Mouse (Mus musculus): ENCODE measurements around the gene Zbtb8os. TPM values are rescaled to one million over a fixed set of nuclear protein-coding genes. Genes with fewer than 3 reads are reported as not detected.

The Zbtb8os gene
- polyA plus RNA-seq (2015; fragmentation: Illumina TruSeq; extraction: RNeasy Lipid Tissue Mini Kit (QIAGEN cat#74804); ENCODE audit: low read depth, low replicate concordance): 37.3 TPM

DNA sequence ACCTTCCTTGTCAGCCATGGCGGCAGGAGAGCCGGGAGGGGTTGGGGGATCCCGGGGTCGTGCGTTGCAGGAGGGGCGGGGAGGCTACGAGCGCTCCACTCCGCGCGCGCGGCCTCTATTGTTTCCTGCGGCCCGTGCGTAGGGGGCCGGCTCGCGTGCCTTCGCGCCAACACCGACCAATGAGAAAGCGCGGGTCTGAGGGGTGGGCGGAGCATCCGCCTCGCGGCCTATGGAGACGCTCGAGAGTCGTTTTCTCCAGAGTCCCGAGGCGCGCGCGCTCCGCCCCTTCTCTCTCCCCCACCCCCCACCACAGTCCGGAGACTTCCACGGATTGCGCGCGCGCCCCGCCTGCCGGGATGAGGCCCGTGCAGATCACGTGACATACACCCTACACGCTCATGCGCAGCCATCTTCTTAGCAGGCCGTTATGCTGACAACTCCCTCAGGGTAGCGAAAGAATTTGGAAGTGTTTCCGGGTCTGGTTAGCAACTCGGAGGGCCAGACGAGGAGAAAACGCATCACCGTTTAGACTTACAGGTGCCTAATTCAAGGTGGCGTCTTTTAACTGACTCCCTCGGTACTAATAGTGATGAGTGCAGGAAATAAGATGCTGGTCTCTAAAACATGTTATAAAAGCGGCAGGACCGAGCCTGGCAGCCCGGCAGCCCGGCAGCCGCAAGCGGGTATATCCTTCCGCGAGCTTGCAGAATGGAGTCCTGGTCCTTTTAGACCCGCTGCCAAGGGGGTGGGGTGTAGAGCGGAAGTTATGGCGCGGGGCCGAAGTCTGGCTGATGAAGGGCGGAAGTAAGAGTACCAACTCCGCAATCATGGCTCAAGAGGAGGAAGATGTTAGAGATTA, at the start of gene Zbtb8os, which contains the start of gene Rbbp4:
Gene Zbtb8os, plus strand, starts transcription at position 480 of the 859 bp plus-strand sequence.
Gene Rbbp4, minus strand, starts transcription at position 155 of the 859 bp plus-strand sequence.

DNA sequence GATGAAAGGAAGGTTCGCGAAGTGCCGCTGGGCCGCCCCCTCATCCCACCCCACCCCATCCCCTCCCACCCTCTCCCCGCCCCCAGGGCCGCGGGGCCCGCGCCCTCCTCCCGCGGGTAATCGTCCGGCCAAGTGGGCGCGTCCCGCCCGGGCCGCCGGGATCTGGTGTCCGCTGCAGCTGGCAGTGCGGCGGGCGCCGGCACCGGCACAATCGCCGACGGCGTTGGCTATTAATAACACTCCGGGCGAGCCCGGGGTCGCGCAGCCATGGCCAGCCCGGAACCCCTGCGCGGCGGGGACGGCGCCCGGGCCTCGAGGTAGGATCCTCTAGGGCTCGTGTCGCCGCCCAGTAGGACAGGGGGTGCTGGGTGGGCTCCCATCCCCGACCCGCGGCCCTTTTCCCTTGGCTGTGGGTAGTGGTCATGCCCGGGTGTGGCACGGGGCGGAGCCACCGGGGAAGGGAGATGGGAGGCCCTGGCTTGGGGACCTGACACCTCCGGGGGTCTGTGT, 48.0 kb upstream of the Zbtb8os start, which contains the start of gene Sync:
Gene Sync, plus strand, starts transcription at position 146 of the 510 bp plus-strand sequence.

DNA sequence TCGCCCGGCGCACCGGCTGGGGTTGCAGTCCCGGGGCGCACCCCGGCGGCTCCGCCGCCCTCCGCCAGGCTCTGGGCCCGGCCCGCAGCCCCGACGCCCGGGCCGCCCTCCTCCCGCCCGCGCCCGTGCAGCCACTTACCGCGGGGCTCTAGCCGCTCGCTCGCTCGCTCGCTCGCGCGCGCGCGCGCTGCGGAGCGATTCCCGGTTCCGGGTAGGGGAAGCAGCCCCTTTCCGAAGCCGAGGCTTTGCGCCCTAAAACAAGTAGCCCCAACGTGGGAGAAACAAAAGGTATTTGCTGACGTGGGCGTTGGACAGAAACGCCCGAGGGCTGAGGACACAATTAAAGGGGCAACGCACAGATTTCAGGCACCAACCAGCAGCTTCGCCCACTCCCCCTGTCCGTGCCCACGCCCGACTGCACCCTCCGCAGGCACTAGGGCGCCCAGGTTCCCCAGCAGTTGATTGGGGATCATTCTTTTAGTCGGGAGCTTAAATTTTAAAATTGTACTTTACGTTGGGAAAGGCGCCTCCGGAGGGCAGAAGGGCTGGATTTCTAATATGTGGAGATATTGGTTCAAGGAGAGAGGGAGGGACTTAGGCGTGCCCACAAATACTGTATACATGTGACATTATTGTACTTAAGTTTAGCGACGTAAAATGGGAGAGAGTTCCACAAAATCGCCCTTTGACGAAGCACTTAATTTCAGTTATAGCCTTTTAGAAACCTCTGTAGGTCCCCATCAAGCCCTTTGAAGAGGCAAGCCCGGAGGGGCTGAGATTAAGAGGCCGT, 42.3 kb downstream of the Zbtb8os start, which contains the start of gene Zbtb8a:
Gene Zbtb8a, minus strand, starts transcription at position 516 of the 790 bp plus-strand sequence.

Other genes with a start within 250 kb of the Zbtb8os start
- not detected for gene Tmem54, start 230.1 kb upstream of the Zbtb8os start, polyA plus RNA-seq (2015; fragmentation: Illumina TruSeq; extraction: RNeasy Lipid Tissue Mini Kit (QIAGEN cat#74804); ENCODE audit: low read depth, low replicate concordance)
- gene Hpca, start 213.7 kb upstream of the Zbtb8os start, polyA plus RNA-seq (2015; fragmentation: Illumina TruSeq; extraction: RNeasy Lipid Tissue Mini Kit (QIAGEN cat#74804); ENCODE audit: low read depth, low replicate concordance): 1,134 TPM
- 73.9 TPM for gene Fndc5, start 198.7 kb upstream of the Zbtb8os start, polyA plus RNA-seq (2015; fragmentation: Illumina TruSeq; extraction: RNeasy Lipid Tissue Mini Kit (QIAGEN cat#74804); ENCODE audit: low read depth, low replicate concordance)
- gene S100pbp, start 146.0 kb upstream of the Zbtb8os start, polyA plus RNA-seq (2015; fragmentation: Illumina TruSeq; extraction: RNeasy Lipid Tissue Mini Kit (QIAGEN cat#74804); ENCODE audit: low read depth, low replicate concordance): 30.1 TPM
- gene Yars, start 145.9 kb upstream of the Zbtb8os start, polyA plus RNA-seq (2015; fragmentation: Illumina TruSeq; extraction: RNeasy Lipid Tissue Mini Kit (QIAGEN cat#74804); ENCODE audit: low read depth, low replicate concordance): 88.2 TPM
- 7.9 TPM for gene C77080, start 74.3 kb upstream of the Zbtb8os start, polyA plus RNA-seq (2015; fragmentation: Illumina TruSeq; extraction: RNeasy Lipid Tissue Mini Kit (QIAGEN cat#74804); ENCODE audit: low read depth, low replicate concordance)
- gene Sync, start 48.1 kb upstream of the Zbtb8os start, polyA plus RNA-seq (2015; fragmentation: Illumina TruSeq; extraction: RNeasy Lipid Tissue Mini Kit (QIAGEN cat#74804); ENCODE audit: low read depth, low replicate concordance): 1.3 TPM
- 91.6 TPM for gene Rbbp4, start 325 bp upstream of the Zbtb8os start, polyA plus RNA-seq (2015; fragmentation: Illumina TruSeq; extraction: RNeasy Lipid Tissue Mini Kit (QIAGEN cat#74804); ENCODE audit: low read depth, low replicate concordance)
- gene Zbtb8a, start 42.4 kb downstream of the Zbtb8os start, polyA plus RNA-seq (2015; fragmentation: Illumina TruSeq; extraction: RNeasy Lipid Tissue Mini Kit (QIAGEN cat#74804); ENCODE audit: low read depth, low replicate concordance): 6.8 TPM
- 3.6 TPM for gene Zbtb8b, start 105.2 kb downstream of the Zbtb8os start, polyA plus RNA-seq (2015; fragmentation: Illumina TruSeq; extraction: RNeasy Lipid Tissue Mini Kit (QIAGEN cat#74804); ENCODE audit: low read depth, low replicate concordance)
- gene Bsdc1, start 125.9 kb downstream of the Zbtb8os start, polyA plus RNA-seq (2015; fragmentation: Illumina TruSeq; extraction: RNeasy Lipid Tissue Mini Kit (QIAGEN cat#74804); ENCODE audit: low read depth, low replicate concordance): 50.2 TPM
- not detected for gene Tssk3, start 155.3 kb downstream of the Zbtb8os start, polyA plus RNA-seq (2015; fragmentation: Illumina TruSeq; extraction: RNeasy Lipid Tissue Mini Kit (QIAGEN cat#74804); ENCODE audit: low read depth, low replicate concordance)
- not detected for gene Fam229a, start 155.5 kb downstream of the Zbtb8os start, polyA plus RNA-seq (2015; fragmentation: Illumina TruSeq; extraction: RNeasy Lipid Tissue Mini Kit (QIAGEN cat#74804); ENCODE audit: low read depth, low replicate concordance)
- 72.9 TPM for gene Marcksl1, start 177.9 kb downstream of the Zbtb8os start, polyA plus RNA-seq (2015; fragmentation: Illumina TruSeq; extraction: RNeasy Lipid Tissue Mini Kit (QIAGEN cat#74804); ENCODE audit: low read depth, low replicate concordance)
- gene Hdac1, start 207.0 kb downstream of the Zbtb8os start, polyA plus RNA-seq (2015; fragmentation: Illumina TruSeq; extraction: RNeasy Lipid Tissue Mini Kit (QIAGEN cat#74804); ENCODE audit: low read depth, low replicate concordance): 38.9 TPM
- gene Lck, start 237.9 kb downstream of the Zbtb8os start, polyA plus RNA-seq (2015; fragmentation: Illumina TruSeq; extraction: RNeasy Lipid Tissue Mini Kit (QIAGEN cat#74804); ENCODE audit: low read depth, low replicate concordance): 2.3 TPM
- gene Fam167b, start 242.9 kb downstream of the Zbtb8os start, polyA plus RNA-seq (2015; fragmentation: Illumina TruSeq; extraction: RNeasy Lipid Tissue Mini Kit (QIAGEN cat#74804); ENCODE audit: low read depth, low replicate concordance): 1.2 TPM